Mouse (Mus musculus): ENCODE measurements at regions not wholly inside any gene's neighbourhood (a gene's known extent, or its start where the extent isn't known, plus 50 kb on each side); places are given as distances from the start of the nearest gene placed in this dataset.
"Not testable (repeated sequence)": the region's sequence is repeated elsewhere in the genome, so short reads cannot be mapped to it uniquely, and the experiment has no call there.

DNA sequence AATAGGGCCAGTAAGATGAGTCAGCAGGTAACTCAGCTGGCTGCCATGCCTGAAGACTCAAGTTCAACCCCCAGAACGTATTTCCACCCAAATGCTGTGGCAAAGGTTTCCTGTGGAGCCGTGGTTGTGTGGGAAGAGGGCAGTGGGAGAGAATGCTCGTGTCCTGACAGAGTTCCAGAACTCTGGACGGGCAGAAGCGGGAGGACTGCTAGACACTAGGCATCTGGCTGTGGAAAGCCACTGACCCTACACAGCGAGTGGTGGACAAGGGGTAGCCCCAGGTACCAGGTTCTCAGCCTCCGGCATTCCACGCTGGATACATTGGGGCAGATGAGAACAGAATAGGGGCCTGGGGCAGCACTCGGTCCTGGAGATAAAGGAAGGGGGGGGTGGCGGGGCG, 69.6 kb upstream of the Acsl3 start:
- no peak for ATAC-seq (ENCODE audit: poor library complexity, severe bottlenecking)

DNA sequence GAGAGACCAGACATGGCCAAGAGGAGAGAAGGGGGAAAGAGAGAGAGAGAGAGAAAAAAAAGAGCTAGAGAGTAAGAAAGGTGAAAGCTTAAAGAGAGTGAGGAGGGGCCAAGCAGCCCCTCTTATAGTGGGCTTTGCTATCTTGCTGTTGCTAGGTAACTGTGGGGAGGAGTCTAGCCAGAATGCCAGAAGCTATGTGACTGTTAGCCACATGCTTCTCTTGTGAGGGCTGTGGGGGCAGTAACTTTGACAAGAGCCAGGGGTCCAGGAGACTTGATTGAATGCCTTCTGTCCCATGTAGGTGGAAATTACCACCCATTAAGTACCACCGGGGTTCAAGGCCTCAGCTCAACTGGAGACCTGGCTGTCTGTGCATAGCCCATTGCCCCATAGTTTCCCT, 69.0 kb upstream of the Acsl3 start:
- not testable (repeated sequence) for ATAC-seq (ENCODE audit: poor library complexity, severe bottlenecking)

DNA sequence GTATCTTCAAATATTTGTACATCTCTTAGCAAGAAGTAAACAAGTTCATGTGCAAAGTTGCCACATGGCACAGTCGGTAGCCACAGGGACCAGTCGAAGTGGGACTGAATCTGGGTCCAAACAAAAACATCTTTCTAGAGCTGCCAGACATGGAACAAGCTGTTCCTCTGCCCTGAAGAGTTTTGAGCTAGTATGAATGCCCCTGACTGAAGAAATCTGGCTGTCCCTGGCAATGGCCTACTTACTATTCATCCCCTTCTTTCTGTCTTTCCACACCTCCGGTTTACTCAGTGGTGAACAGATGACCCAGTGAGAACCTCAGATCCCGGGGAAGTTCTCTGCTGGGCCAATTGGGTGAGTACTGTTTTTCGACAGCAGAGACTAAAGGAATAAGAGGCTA, 67.1 kb upstream of the Acsl3 start:
- ATAC-seq (ENCODE audit: poor library complexity, severe bottlenecking) = no peak

DNA sequence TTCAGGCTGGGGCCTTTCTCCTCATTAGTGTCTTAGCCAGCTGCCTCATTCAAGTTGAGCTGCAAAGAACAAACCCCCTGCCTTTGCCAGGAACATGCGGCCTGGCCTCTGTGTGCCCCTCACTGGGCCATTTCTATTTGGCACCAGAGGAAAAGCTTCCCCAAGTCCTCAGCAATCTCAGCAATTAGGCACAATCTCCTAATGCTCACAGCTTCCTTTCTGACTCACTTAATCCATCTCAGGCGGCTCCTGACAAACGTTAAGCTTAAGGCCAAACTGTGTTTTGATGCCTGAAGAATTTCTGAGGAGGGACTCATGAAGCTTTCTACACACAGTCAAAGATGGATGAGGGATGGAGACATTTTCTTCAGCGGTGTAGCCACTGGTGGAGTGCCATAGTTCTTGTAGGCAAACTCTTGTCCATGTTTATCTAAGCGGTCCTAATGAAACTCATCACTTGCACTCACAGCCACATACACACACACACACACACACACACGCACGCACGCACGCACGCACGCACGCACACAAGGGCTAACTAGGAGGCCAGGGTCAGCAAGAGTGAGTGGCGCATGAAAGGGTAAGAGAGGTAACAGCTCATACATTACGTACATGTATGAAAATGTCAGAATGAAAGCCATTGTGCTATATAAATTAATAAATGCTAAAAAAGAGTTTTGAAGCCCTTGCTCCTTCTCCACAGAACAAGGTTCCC, 63.5 kb upstream of the Acsl3 start:
- no peak for ATAC-seq (ENCODE audit: poor library complexity, severe bottlenecking)

DNA sequence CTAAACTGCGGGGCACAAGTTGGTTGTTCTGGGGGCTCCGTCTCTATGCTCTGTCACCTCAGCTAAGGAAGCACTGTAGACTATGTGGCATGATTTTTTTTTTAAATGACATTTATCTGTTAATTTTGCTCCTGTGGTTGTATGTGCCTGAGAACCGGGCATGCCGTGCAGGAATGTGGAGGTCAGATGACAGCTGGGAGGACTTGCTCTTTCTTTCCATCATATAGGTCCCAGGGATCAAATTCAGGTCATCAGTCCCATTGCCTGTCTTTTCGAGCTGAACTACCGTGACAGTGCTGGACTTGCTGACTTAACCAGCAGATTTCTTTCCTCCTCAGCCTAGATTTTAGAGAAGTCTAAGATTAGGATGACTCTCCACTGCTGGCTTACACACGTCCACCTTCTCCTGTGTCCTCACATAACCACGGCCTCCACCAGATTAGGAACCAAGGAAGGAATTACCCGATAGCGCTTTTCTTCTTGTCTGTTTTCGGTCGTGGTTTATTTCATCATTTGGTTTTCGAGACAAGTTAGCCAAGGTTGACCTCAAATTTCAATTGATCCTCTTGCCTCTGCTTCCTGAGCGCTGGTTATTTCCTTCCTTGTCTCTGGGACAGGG, 62.0 kb upstream of the Acsl3 start:
- peak; percentile 85 for ATAC-seq (ENCODE audit: poor library complexity, severe bottlenecking)

DNA sequence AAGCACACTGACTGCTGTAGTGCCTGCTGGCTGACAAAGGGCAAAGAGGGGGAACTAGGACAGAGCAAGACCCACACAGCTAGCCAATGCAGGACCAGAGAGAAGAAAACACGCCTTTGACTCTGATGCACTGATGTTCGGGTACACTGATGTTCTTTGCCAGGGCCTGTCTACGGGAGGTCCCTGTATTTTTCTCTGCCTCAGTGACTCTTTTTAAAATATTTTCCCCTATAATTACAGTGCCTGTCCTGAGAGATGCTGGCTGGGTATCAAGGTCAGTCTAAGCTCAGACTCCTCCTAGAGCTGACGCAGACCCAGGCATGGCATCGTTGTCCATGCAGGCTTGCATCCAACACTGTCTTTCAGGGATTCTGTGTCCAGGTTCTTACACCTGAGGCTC, 59.1 kb upstream of the Acsl3 start:
- no peak for ATAC-seq (ENCODE audit: poor library complexity, severe bottlenecking)

DNA sequence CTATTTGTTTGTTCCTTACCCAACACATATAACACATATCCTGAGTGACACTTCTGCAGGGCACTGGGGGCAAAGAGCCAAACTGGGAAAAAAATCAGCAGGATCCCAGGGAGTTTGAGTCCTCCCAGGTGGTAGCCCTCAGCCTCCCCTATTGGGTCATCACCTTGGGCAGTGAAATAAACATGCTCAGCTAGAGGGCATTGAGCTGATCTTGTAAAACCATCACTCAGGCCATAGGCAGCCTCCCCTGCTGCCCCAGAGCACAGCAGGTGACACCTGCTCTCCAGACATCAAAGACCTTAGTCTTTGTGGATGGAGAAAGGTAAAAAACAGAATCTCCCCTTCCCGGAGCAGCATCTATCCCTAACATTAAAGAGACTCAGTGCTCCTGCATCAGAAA, 57.0 kb upstream of the Acsl3 start:
- no peak for ATAC-seq (ENCODE audit: poor library complexity, severe bottlenecking)

DNA sequence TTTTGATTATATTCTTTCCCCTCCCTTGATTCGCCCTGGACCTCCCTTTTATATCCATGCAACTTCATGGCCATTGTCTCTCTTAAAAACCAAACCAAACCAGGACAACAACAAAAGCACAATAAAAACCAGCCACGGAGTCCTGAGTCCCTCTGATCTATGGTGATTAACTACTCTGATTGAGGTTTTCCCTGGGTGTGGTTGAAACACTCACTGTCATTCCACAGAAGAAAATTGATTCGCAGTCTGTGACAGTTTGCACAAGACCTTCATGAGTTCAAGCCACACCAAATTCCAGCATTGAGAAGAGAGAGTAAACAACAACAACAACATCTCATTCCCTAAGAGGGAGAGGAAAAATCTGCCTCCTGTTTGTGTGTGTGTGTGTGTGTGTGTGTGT, 56.1 kb upstream of the Acsl3 start:
- no peak for ATAC-seq (ENCODE audit: poor library complexity, severe bottlenecking)

DNA sequence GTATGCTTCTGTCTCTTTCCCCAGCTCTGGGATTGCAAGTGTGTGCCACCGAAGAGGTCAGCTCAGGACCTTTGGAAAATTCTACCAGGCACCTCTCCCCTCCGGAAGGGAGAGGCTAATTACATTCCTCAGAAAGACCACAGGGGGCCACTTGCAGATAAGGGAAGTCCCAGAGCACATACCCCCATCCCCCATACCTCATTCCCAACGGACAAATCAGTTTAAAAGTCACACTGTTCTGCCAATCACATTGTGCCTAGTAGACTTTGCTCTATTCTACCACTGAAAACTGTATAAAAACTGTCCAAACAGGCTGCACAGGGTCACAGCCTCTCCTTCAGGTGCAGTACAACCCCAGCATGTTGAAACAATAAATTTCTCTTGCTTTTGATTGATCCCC, 55.6 kb upstream of the Acsl3 start:
- no peak for ATAC-seq (ENCODE audit: poor library complexity, severe bottlenecking)

DNA sequence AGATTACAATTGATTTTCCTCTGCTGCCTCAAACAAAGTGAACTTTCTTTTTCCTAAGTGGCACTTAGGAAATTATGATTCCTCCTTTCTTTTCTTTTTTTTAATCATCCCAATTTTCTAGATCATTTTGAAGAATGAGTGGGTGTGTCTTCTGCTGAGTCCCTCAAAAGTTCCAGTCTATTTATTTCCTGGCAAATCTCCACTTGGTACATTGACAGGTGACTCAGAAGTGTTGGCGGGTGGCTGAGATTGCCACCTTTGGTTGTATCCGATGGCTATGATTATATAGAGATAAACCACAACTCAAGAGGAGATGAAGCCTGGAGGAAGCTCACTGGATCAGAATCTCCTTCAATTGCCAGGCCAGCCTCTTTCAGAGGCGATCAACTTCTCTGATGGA, 54.7 kb upstream of the Acsl3 start:
- no peak for ATAC-seq (ENCODE audit: poor library complexity, severe bottlenecking)

DNA sequence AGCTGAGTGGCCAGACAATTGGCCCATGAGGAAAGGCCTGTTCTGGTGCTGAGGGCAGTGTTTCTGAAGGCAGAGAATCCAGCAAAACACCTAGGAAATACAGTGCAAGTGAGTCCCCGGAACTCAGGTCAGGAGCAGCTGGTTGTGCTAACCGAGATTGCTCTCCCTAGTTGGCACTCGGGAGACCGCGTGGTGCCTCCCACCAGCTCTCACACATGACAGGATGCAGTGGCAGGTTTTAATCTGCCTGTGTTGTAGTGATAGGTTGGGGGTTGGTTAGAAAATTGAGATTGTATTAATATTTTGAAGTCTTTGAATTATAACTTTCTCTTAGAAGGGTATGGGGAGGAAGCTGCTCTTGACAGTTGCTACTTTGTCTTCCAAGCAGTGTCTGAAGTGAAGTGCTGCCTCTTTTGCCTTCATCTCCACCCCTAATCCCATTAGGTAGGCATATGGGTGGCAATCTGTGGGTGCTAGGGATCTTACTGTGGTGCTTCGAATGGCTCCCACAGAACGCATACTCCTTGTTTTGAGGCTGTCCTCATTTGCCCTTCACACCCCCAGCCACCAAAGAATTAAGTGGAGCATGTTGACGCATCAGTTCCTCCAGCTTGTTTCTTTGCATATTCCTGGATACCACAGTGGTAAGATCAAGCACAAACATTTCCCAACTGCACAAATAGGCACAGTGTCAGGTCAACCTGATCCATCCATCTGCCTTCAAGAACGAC, 52.6 kb upstream of the Acsl3 start:
- no peak for ATAC-seq (ENCODE audit: poor library complexity, severe bottlenecking)

Data from megakaryocyte, adult 5-6 weeks (primary cell).